Mouse (Mus musculus) neural tube, embryonic 11.5 days (tissue): ENCODE measurements around the gene Foxn3. TPM values are rescaled to one million over a fixed set of nuclear protein-coding genes. Genes with fewer than 3 reads are reported as not detected.

Experiments used
- ATAC-seq: fragments of 200-750 bp; cut with Nextera tagmentation; 2 replicates; pipeline ENCODE4 v1.8.0; 2017; ENCODE audit warnings: moderate number of reproducible peaks, mild to moderate bottlenecking, moderate TSS enrichment, moderate library complexity; ENCODE audit not compliant: insufficient read depth, low FRiP score, low TSS enrichment
- DNase-seq: peaks from one replicate; pipeline ENCODE4 v3.0.0-alpha.2; 2015; ENCODE audit warnings: low spot score
- H3K27ac ChIP-seq: fragments of 300-500 bp; sonication (generic); 2 replicates; pipeline ENCODE4 v1.5.1; 2014; ENCODE audit warnings: low read depth, mild to moderate bottlenecking, low read length
- H3K27me3 ChIP-seq: fragments of 300-500 bp; sonication (generic); 2 replicates; pipeline ENCODE4 v1.6.1; 2014; ENCODE audit warnings: mild to moderate bottlenecking, low read length, mixed read lengths; ENCODE audit not compliant: control insufficient read depth, insufficient read depth
- H3K36me3 ChIP-seq: fragments of 300-500 bp; sonication (generic); 2 replicates; pipeline ENCODE4 v1.6.1; 2014; ENCODE audit warnings: mild to moderate bottlenecking, low read length, moderate library complexity, mixed read lengths; ENCODE audit not compliant: control insufficient read depth, insufficient read depth
- H3K4me1 ChIP-seq: fragments of 300-500 bp; sonication (generic); 2 replicates; pipeline ENCODE4 v1.6.1; 2014; ENCODE audit warnings: low read length, mixed read lengths; ENCODE audit not compliant: control insufficient read depth, insufficient read depth
- H3K4me2 ChIP-seq: fragments of 300-500 bp; sonication (generic); 2 replicates; pipeline ENCODE4 v1.6.1; 2014; ENCODE audit warnings: low read depth, mild to moderate bottlenecking, moderate library complexity
- H3K4me3 ChIP-seq: fragments of 300-500 bp; sonication (generic); 2 replicates; pipeline ENCODE4 v1.5.1; 2014; ENCODE audit warnings: low read depth, low read length
- H3K9ac ChIP-seq: fragments of 300-500 bp; sonication (generic); 2 replicates; pipeline ENCODE4 v1.6.1; 2014; ENCODE audit warnings: mild to moderate bottlenecking, low read length
- H3K9me3 ChIP-seq: fragments of 300-500 bp; sonication (generic); 2 replicates; pipeline ENCODE4 v1.6.1; 2016; ENCODE audit warnings: low read length; ENCODE audit not compliant: control insufficient read depth
- WGBS: fragments of 180-500 bp; shearing (Covaris S2); extraction: QIAGEN DNeasy Blood & Tissue Kit; methylation state at CpG from one replicate; pipeline ENCODE4 v1.1.7; 2014; 5-methylcytosine and 5-hydroxymethylcytosine counted together
- polyA plus RNA-seq: library from polyadenylated mRNA; unstranded; fragments of >200 nt; fragmentation: Nextera tagmentation; extraction: Ambion mirVana; gene quantifications from 2 replicates; pipeline ENCODE4 v1.2.1, GENCODE M21; 2014

Gene Foxn3
- polyA plus RNA-seq, 1 experiment from 2014 or later: 85.8 TPM

- Histone ChIP-seq H3K36me3 (no peaks in the 10 kb centered on the region), H3K4me2 (no peak overlapping the region), H3K27me3 (no peaks in the 10 kb centered on the region), H3K4me3 (no peak overlapping the region), H3K9ac (no peak overlapping the region), H3K4me1 (no peaks in the 10 kb centered on the region), H3K9me3 (no peaks in the 10 kb centered on the region), H3K27ac (no peak overlapping the region)
- ATAC-seq: no peak
- WGBS: 75% methylated on average over 7 of the region's 7 CpGs
- DNase-seq: no peak
Observed at GRCm38 (mm10) chr12:99418476-99419395, 144.6 kb downstream of the Foxn3 start.

DNA sequence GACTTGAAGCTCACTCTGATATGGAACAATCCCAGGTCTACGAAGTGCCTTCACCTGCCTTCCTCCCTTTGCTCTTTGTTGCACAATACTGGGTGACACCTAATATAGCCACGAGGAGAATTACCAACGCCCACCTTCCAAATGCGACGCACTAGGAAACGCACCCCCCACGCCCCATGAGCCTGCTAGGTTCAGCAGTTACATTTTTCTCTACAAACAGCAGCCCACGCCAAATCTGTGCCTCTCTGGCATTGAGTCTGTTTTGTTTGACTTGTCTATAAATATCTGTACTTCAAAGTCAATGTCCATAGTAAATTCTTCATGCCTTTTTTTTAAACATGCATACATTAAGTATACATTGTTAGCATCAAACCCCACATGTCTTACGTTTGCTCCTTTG lies 145.5 kb downstream of the Foxn3 start:
- H3K27ac ChIP-seq: no peak overlapping the region
- H3K9ac ChIP-seq: no peak overlapping the region
- H3K4me2 ChIP-seq: no peak overlapping the region
- 88% methylated on average over 9 of the region's 9 CpGs for WGBS
- no peaks in the 10 kb centered on the region for H3K4me1 ChIP-seq
- no peaks in the 10 kb centered on the region for H3K9me3 ChIP-seq
- no peak overlapping the region for H3K4me3 ChIP-seq
- DNase-seq (no peak), ATAC-seq (no peak)
- H3K27me3 ChIP-seq: no peaks in the 10 kb centered on the region
- H3K36me3 ChIP-seq: no peaks in the 10 kb centered on the region

DNA sequence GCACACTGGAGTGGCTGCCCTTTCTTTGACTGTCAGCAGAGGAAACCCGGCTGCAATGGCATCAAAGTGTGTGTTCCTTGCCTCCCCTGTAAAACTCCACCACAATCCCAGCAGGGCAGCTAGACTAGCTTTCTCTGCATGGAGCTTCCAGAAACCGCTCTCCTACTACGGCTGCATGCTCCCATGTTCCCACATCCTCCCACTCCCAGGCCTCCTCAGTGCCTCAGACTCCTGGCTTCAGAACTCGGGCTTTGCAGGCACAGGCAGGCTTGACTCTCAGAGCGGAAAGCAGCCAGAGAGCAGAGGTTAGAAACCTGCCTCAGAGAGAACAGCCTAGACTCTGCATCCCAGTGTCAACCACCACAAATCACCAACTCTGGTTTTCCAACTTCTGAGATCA lies 147.8 kb downstream of the Foxn3 start:
- H3K4me2 ChIP-seq: no peak overlapping the region
- H3K9ac ChIP-seq: no peak overlapping the region
- WGBS: 57% methylated on average over 5 of the region's 5 CpGs
- no peak overlapping the region for H3K4me3 ChIP-seq
- H3K36me3 ChIP-seq: no peaks in the 10 kb centered on the region
- H3K27ac ChIP-seq: no peak overlapping the region
- ATAC-seq (no peak), DNase-seq (no peak)
- H3K9me3 ChIP-seq: no peaks in the 10 kb centered on the region
- H3K4me1 ChIP-seq: no peaks in the 10 kb centered on the region
- H3K27me3 ChIP-seq: no peaks in the 10 kb centered on the region

GRCm38 (mm10) chr12:99412496-99412895 lies 150.9 kb downstream of the Foxn3 start:
- no peak for ATAC-seq
- no peaks in the 10 kb centered on the region for H3K4me1 ChIP-seq
- H3K4me2 ChIP-seq: no peak overlapping the region
- H3K4me3 ChIP-seq: no peak overlapping the region
- WGBS: 31% methylated on average over 3 of the region's 3 CpGs
- H3K9me3 ChIP-seq: no peaks in the 10 kb centered on the region
- no peaks in the 10 kb centered on the region for H3K36me3 ChIP-seq
- no peak for DNase-seq
- no peaks in the 10 kb centered on the region for H3K27me3 ChIP-seq
- no peak overlapping the region for H3K9ac ChIP-seq
- no peak overlapping the region for H3K27ac ChIP-seq

DNA sequence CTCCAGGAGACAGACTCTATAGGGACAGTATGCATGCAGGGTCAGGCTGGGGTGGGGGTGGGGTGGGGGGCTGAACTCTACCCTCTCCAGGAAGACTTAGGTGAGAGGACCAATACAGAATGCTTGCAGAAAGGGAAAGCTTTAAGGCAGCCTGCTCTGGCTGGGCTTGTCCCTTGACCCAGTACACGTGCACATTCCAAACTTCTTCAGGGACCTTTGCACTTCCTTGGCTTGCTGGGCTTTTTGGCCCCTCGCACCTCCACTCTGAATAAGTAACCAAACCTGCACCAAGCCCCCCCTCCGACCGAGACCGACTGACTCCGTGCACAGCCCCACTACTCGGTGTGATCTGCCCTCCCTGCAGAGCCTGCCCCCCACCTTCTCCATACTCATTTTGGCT lies 151.3 kb downstream of the Foxn3 start:
- Histone ChIP-seq H3K4me1 (no peaks in the 10 kb centered on the region), H3K27me3 (no peaks in the 10 kb centered on the region), H3K9me3 (no peaks in the 10 kb centered on the region), H3K4me3 (no peak overlapping the region), H3K36me3 (no peaks in the 10 kb centered on the region), H3K4me2 (no peak overlapping the region), H3K9ac (no peak overlapping the region), H3K27ac (no peak overlapping the region)
- ATAC-seq (no peak), DNase-seq (no peak)
- 34% methylated on average over 7 of the region's 7 CpGs for WGBS

DNA sequence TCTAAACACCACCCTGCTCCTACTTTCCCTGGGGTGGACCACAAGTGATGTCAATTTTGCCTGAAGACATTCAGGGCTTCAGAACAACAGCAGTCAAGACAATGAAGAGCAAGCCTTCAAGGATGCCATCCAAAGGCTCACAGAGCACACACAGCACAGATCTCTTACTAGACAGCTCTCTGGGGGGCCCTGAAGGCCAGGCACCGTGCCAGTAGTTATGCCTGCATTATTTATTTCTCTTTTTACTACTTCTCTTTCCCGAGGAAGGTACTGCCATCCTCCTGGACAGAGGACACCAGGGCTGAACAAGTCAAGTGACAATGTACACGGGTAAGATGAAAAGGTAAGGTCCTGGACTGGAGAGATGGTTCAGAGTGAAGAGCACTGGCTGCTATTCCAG lies 154.7 kb downstream of the Foxn3 start:
- H3K27ac ChIP-seq: no peak overlapping the region
- DNase-seq (no peak), ATAC-seq (no peak)
- no peaks in the 10 kb centered on the region for H3K27me3 ChIP-seq
- no peaks in the 10 kb centered on the region; the same call in 1 of the 2 replicates for H3K4me1 ChIP-seq
- no peak overlapping the region for H3K4me2 ChIP-seq
- 63% methylated on average over 3 of the region's 3 CpGs for WGBS
- no peaks in the 10 kb centered on the region for H3K36me3 ChIP-seq
- H3K9me3 ChIP-seq: no peaks in the 10 kb centered on the region
- H3K9ac ChIP-seq: no peak overlapping the region
- H3K4me3 ChIP-seq: no peak overlapping the region

GRCm38 (mm10) chr12:99408089-99408488 lies 155.3 kb downstream of the Foxn3 start:
- Histone ChIP-seq H3K4me3 (no peak overlapping the region), H3K36me3 (no peaks in the 10 kb centered on the region), H3K9ac (no peak overlapping the region), H3K4me1 (no peaks in the 10 kb centered on the region; the same call in 1 of the 2 replicates), H3K27ac (no peak overlapping the region), H3K9me3 (no peaks in the 10 kb centered on the region), H3K4me2 (no peak overlapping the region), H3K27me3 (no peaks in the 10 kb centered on the region)
- ATAC-seq: no peak
- WGBS: 90% methylated on average over 16 of the region's 16 CpGs
- DNase-seq: no peak

GRCm38 (mm10) chr12:99407318-99407716 lies 156.1 kb downstream of the Foxn3 start:
- no peak overlapping the region for H3K4me2 ChIP-seq

More at GRCm38 (mm10) chr12:99407318-99407716, 156.1 kb downstream of the Foxn3 start:
- no peak for ATAC-seq
- H3K9ac ChIP-seq: no peak overlapping the region
- no peaks in the 10 kb centered on the region for H3K36me3 ChIP-seq
- H3K27ac ChIP-seq: no peak overlapping the region
- WGBS: 77% methylated on average over 6 of the region's 6 CpGs
- H3K4me3 ChIP-seq: no peak overlapping the region
- H3K9me3 ChIP-seq: no peaks in the 10 kb centered on the region
- H3K27me3 ChIP-seq: no peaks in the 10 kb centered on the region
- H3K4me1 ChIP-seq: no peaks in the 10 kb centered on the region; the same call in 1 of the 2 replicates
- DNase-seq: no peak
